Mouse (Mus musculus): ENCODE results near the gene Plekhj1. TPM values are rescaled to one million over a fixed set of nuclear protein-coding genes. Genes with fewer than 3 reads are reported as not detected.
A peak's percentile ranks its signal among the peaks of the same experiment; 100 is the strongest.
"Not testable (repeated sequence)": the region's sequence is repeated elsewhere in the genome, so short reads cannot be mapped to it uniquely, and the experiment has no call there.

The Plekhj1 gene
- total RNA-seq (2017): 29.4 to 59.3 TPM (median 41.3 TPM) in 3 replicates

DNA sequence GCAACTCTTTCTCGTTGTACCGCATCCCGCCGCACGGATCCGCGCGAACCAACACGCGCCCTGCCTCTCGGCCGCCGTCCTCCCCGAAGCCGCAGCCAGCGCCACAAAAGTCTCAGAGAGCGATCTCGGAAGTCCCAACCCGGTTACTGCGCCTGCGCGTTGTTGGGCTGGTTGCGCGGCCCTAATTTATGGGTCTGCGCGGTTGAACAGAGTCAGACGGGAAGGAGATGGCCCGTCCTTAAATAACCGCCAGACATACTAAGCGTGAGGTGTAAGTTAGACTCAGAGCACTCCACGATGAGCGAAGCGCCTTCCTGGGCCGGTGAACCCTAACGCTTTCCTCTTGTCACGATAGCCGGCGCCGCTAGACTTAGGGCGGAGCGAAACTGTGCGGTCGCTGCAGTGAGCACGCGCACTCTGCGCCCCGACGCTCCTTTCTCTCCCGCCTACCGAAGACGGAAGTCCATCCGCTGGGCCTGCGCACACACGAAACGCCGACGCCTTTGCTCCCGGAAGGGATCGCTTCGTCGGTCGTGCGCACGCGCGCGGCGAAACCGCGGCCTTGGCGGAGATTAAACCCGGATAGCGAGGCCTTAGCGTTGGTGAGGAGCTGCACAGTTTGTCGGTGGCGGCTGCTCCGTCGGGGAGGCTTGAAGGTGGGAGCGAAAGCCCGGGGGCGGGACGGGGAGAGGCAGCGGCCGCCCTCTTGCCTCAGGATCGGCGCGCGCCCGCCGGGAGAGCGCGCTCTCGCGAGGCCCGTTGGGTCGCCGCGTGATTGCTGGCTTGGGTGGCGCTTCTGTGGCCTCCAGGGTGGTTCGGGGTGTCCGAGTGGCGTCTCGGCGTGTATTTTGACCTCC lies at the start of gene Plekhj1, which contains the start of gene Sf3a2:
Plekhj1 (minus strand) TSS at position 477 of the 857 bp plus-strand sequence.
Sf3a2 (plus strand) TSS at position 49 of the 857 bp plus-strand sequence.
- peak; percentile 83 for ATAC-seq (replicated peaks; ENCODE audit: insufficient number of reproducible peaks, low FRiP score, low TSS enrichment, poor library complexity, severe bottlenecking)

DNA sequence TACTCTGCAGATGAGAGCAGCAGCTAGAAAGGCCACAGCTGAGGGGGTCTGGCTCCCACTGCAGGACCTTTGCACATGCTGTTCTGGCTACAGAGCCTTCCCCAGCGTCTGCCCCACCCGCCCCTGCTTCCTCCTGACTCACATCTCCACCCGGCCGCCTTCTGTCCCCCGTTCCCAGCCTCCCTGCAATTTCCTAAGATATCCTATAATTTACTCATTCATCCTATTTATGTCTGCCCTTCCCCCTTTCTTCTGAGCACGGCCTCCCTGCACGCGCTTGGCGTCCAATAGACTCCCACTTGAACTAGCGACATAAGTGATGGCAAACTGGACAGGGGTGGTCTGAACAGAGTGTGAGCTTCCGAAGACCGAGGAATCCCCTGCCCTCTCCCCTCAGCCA lies 47.3 kb upstream of the Plekhj1 start:
- no peak for ATAC-seq (replicated peaks; ENCODE audit: insufficient number of reproducible peaks, low FRiP score, low TSS enrichment, poor library complexity, severe bottlenecking)

DNA sequence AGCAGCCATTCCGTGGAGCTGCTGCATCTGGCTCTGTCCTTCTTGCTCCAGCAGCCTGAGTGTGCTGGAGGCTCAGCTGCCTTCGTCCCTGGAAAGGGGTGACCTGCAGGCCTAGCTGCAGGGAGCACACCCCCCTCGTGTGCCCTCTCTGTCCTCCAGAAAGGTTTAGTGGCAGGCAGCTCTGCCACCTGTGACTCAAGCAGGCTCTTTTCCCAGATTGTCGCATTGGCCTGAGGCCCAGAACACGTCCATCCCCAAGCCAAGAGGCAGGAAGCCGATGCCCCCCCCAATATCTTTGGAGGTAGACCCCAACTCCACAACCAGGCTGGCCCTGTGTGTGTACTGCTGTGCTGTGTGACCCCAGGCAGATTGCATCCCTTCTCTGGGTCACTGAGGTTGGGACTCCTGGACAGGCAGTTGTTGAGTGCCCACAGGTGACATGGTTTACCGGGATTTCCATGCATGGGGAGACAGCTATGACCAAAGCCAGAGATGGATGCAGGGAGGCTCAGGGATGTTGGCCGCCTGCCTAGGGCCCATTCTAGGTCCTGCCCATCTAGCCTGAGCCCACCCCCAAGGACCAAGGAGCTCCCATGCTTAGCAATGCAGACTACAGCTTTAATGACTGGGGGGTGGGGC lies 46.7 kb upstream of the Plekhj1 start:
- ATAC-seq (replicated peaks; ENCODE audit: insufficient number of reproducible peaks, low FRiP score, low TSS enrichment, poor library complexity, severe bottlenecking): no peak

DNA sequence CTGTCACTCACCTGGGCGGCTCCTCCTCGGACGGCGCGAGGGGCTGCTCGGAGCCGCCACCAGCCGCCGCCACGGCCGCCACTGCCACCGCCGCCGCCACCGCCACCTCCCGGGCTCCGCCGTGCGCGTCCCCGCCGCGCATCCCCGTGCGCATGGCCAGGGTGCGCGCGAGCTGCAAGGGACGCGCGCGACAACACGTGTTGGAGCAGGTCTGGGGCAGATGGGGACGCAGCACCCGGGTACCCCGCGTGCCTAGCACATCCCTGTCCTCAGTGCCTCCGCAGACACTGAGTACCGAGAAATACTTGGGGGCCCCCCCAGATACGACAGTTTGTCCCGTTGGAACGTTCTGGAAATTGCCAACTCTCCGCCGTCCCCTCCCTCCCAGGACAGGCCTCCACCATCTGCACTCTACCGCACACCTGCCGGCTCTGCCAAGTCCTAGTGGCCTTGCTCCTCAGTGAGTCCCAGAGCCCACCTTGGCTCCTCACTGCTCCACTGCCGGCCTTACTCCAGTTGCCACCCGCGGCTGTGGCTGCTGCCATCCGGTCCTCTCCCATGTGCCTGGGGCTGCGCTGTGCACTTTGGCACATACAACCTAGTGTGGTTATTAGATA lies 45.6 kb upstream of the Plekhj1 start, which contains the start of gene Lingo3:
Lingo3 (minus strand) TSS at position 109 of the 617 bp plus-strand sequence.
- ATAC-seq (replicated peaks; ENCODE audit: insufficient number of reproducible peaks, low FRiP score, low TSS enrichment, poor library complexity, severe bottlenecking): no peak

DNA sequence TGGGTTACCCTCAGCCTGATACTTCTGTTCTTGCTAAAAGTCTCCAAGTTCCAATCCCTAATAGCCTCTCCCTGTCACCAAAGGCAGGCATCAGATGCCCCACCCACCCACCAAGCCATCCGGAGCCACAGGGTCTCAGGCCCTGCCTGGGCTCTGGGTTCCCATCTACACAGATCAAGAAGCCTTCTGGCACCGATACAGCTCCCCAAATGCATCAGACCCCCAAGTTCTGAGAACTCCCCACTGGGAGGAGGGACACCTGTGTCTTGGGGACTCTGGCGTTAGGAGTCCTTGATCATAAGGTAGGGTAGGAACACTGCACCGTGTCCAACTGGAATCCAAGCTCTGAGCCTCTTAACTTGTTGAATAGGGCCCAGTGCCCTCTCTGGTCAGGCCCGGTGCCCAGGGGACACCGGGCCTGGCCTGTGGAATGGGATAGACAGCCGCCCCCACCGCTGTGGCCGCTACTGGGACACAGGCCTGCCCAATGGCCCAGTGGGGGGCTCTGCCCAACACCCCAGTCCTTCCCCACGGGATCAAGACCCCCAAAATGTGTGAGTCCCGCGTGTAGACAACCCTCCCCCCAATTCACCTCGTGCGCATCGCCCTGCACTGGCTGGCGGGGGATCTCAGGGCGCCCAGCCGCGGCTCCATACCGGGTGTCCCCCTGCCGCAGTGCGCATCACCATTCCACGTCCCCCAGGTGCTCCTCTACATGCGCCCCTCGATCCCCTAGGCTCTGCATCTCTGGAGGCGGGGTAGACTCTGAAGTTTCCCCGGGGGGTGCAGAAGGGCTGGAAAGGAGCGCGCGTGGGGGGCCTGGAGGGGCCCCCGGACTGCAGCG lies 44.9 kb upstream of the Plekhj1 start:
- no peak for ATAC-seq (replicated peaks; ENCODE audit: insufficient number of reproducible peaks, low FRiP score, low TSS enrichment, poor library complexity, severe bottlenecking)

DNA sequence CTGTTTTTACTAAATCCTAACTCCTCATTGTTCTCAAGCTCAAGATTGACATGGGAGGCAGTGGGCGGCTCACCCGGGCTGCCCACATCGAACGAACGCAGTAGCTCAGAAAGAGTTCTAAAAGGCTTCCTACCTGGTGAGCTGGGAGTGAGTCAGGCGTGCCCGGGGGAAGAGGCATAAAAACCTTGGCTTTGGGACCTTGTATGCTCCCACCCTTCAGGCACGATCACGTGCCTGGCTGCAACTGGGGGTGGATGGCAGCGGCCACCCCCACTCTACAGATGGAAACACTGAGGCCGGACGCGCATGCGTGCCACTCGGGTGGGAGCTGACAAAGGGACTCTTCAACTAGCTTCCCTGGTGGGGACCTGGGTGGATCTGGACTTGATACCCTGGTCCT lies 43.9 kb upstream of the Plekhj1 start:
- no peak for ATAC-seq (replicated peaks; ENCODE audit: insufficient number of reproducible peaks, low FRiP score, low TSS enrichment, poor library complexity, severe bottlenecking)

DNA sequence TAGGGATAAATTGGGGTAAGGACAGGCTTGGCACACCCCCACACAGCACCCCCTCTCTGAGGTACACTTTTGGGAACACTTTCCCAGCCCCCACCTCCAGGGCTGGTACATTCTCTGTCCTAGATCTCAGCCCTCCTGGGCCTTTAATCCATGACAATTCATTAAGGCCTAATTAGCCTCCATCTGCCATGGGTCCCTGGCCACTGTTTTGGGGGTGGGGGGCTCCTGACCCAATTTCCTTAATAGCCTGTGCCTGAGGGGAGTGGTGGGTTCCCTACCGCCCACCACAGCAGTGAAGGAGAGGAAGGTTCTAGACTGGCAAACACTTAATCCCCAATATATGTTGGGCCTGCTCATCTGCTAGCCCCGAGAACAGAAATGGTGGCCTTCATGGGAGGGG lies 43.3 kb upstream of the Plekhj1 start:
- ATAC-seq (replicated peaks; ENCODE audit: insufficient number of reproducible peaks, low FRiP score, low TSS enrichment, poor library complexity, severe bottlenecking): no peak

DNA sequence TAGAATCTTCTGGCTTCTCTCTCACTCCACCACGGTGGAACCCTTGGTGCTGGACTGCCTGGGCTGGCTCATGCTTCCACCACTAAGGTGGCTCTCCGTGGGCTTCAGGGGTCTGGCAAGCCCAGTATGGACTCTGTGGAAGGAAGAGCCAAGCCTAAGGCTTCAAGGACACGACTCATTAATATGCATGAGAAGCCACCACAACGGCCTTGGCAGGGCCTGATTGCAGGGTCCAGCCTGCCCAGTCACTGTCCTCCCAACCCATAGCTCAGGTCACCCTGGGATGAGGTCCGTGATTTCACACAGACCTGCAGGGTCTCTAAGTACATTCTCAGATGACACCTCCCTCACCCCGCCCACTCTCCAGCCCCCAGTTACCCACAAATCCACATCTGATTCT lies 41.4 kb upstream of the Plekhj1 start:
- ATAC-seq (replicated peaks; ENCODE audit: insufficient number of reproducible peaks, low FRiP score, low TSS enrichment, poor library complexity, severe bottlenecking): no peak

DNA sequence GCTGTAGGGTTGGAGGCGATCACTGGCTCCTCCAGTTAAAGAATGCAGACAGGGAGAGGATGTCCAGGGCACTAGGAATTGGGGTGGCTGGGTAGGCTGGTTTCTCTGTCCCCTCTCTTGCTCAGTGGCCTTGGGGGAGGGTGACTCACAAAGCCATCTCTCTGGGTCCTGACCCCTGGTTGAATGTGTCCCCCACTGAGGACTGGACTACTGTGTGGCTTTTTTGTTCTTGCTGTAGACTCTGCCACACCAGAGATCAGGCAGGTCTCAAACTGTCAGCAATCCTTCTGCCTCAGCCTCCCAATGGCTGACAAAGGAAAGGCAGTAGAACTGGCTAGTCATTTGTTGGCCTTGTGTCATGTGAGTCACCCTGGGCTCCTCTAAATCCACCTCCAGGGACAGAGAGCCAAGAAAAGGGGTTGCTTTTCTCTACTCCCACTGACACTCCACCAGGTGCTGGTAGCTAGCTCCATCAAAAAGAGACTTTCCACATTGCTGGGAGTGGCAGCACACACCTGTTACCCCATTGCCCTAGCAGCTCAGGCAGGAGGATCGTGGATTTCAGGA lies 40.0 kb upstream of the Plekhj1 start:
- no peak for ATAC-seq (replicated peaks; ENCODE audit: insufficient number of reproducible peaks, low FRiP score, low TSS enrichment, poor library complexity, severe bottlenecking)

DNA sequence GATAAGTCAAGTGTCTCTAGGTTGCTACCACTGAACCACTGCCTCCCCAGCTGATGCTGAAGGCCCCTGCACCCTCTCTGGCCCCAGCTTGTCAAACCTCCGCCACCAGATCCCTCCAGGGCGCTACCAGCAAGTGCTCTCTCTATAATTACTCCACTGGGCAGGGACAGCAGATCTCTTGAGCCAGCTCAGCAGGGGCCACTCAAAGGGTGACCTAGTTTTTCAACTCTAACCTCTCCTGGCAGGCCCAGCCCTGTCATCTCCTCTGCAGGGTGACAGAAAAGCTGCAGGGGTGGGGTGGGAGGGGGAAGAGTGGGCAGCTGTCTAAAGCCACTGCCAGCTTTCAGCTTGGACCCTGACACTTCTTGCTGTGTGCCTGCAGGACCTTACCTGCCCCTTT lies 39.4 kb upstream of the Plekhj1 start:
- no peak for ATAC-seq (replicated peaks; ENCODE audit: insufficient number of reproducible peaks, low FRiP score, low TSS enrichment, poor library complexity, severe bottlenecking)

DNA sequence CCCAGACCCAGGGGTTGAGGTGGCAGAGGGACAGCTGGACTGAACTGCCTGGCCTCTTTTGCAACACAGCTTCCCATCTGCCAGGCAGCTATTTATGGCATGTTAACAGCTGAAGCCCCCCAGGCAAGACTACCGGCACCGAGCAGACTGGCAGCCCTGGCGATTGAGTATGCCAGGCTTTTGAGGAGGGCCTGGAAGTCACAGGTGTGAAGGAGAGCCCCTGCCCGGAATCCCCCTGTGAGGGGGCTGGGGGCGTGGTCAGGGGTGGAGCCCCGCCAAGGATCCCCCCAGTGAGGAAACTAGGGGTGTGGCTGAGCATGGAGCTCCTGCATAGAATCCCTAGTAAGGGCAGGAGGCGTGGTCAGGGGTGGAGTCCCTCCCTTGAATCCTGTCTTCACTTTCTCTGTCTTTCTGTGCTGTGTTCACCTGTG lies 38.5 kb upstream of the Plekhj1 start:
- no peak for ATAC-seq (replicated peaks; ENCODE audit: insufficient number of reproducible peaks, low FRiP score, low TSS enrichment, poor library complexity, severe bottlenecking)

DNA sequence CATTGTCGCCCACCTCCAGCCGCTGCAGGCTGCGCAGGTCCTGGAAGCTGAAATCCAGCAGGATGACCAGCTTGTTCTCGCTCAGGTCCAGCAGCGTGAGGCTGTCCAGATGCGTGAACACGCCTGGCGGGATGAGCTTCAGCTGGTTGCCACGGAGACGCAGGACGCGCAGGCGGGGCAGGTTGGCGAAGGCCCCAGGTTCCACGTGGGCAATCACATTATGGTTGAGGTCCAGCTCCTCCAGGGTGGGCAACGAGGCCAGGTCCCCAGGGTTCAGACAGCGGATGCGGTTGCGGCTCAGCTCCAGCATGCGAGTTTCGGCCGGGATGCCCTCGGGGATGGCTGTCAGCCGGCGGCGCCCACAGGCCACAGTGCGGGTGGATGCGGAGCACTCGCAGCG lies 37.2 kb upstream of the Plekhj1 start:
- no peak for ATAC-seq (replicated peaks; ENCODE audit: insufficient number of reproducible peaks, low FRiP score, low TSS enrichment, poor library complexity, severe bottlenecking)

DNA sequence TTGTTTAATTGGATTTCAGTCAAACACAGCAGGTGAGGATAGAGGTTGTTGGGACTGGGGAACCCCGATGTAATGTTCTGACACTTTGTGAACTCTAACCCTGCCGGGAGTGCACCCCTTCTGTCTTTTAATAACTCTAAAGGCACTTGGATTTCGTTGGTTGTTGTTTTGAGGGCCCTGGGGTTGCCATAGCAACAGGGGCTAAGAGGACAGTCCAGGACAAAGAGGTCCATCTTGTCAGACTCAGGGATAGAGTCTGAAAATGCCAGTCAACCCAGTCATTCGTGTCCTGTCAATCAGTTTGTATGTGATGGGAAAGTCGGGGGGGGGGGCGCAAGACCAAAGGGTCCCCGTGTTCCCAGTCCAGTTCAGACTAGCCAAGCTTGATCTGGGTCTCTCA lies 34.4 kb upstream of the Plekhj1 start:
- no peak for ATAC-seq (replicated peaks; ENCODE audit: insufficient number of reproducible peaks, low FRiP score, low TSS enrichment, poor library complexity, severe bottlenecking)

DNA sequence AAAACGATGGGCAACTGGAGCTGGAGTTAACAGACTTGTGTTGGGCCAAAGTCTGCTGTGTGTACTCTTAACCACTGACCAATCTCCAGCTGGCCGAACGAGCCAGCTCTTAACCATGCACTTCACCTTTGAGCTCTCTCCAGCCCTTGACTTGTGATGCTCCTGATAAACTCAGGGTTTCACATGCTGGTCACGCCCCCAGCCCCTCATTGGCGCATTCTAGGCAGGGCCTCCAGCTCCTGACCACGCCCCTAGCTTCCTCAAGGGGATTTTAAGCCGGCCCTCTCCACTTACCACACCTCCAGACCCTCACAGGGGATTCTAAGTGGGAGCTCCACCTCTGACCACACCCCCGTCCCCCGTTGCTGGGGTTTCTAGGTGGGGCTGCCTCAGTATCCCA lies 32.7 kb upstream of the Plekhj1 start:
- ATAC-seq (replicated peaks; ENCODE audit: insufficient number of reproducible peaks, low FRiP score, low TSS enrichment, poor library complexity, severe bottlenecking): no peak

DNA sequence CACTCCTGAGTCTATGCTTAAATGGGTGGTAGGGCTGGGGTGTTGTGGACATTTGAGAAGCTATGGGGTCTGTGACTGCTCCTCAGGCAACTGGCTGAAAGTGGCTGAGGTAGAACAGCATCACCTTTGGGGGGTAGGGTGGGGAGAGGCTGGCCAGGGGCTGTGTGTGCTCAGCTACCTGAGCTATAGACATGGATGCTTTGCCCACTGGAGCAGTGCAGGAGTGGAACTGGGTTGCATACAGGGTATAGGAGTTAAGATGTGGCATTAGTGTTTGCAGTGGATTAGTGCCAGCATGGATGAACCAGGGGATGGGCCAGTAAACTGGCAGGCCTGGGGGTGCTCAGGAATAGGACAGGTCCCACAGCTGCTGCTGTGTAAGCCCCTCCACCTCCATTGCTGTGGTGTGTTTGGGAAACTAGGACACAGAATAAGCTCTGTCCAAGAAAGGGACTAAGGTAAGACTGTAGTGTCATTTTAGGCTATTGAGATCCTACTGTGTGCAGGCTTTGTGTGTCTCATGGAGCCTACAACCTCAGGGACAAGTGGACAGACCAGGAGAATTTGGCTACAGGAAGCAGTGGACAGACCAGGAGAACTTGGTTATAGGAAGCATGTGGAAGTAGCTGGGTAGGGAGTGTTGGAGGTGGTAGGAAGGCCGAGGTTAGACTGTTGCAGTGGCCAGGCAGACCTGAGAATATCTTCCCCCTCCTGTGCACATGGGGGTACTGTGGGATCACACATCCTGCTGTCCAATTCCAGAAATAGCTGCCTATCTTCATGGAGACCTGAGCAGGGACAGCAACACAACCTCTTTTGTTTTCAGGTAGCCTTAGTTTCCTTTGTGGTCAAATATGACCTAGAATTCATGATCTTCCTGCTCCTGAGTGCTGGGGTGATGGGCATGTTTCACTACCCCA lies 31.2 kb upstream of the Plekhj1 start:
- no peak for ATAC-seq (replicated peaks; ENCODE audit: insufficient number of reproducible peaks, low FRiP score, low TSS enrichment, poor library complexity, severe bottlenecking)

DNA sequence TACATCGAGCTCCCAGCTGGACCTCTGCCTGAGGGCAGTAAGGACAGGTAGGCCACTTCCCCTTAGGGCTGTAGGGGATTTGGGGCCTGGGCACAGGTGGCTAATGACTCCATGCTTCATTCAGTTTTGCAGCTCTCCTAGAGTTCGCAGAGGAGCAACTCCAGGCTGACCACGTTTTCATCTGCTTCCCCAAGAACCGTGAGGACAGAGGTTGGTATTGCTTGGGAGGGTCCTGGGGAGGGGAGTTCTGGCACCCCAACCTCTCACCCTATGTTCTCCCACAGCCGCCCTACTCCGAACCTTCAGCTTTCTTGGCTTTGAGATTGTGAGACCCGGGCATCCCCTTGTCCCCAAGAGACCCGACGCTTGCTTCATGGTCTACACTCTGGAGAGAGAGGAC lies 30.2 kb upstream of the Plekhj1 start:
- ATAC-seq (replicated peaks; ENCODE audit: insufficient number of reproducible peaks, low FRiP score, low TSS enrichment, poor library complexity, severe bottlenecking): not testable (repeated sequence)

DNA sequence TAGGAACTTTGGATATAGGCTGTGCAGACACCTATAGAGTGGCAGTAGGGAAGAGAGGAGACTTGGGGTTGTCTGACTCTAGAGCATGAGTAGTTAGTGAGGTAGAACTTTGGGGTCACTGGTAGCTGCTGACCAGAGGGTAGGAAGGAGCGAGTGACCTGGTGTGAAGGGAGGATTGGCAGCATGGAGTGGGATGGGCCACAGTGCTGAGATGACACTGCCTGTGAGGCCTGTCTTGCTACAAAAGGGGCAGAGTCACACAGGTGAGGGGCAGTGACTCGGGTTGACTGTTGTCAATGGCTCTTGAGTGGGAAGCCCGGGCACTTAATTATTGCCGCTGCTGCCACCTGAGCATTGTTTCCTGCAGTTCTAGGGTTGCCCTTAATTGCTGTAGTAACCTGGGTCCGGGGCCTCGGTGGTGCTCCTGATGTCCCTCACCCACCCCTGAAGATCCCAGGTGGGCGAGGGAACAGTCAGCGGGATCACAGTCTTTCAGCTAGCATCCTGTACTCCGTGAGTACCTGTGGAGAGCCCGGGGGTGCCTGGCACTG lies 29.5 kb upstream of the Plekhj1 start:
- no peak for ATAC-seq (replicated peaks; ENCODE audit: insufficient number of reproducible peaks, low FRiP score, low TSS enrichment, poor library complexity, severe bottlenecking)
